In the genomic region with DNA sequence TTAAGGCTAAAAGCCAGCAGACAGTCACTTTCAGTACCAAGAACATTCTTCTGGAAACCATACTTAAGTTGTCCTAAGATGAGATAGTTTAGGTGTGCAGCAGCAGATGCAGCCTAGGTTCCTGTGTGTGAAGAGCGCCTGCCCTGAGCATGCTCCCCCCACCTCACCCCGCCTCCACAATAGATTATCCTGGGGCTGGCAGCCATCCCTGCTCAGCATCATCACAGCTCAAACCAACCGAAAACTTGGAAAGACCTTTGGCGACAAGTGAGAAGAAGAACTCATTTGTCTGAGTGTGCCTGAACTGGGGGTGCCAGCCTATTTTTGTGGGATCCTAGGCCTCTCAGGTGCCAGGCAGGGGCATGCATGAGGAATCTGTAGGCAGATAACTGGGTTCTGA, we compare ENCODE assay signal across 20 mouse cellular contexts. TPM values are rescaled to one million over a fixed set of nuclear protein-coding genes. Genes with fewer than 3 reads are reported as not detected.
"Had no signal": no experiment of that assay in that cellular context is flagged by ENCODE, and none has a peak within 500 bp of the region (broad histone marks: within the 10 kb centered on the region; RNA-seq: fewer than 3 reads in every experiment).

No protein-coding gene starts in this region.

- H3K9me3 ChIP-seq: limb, embryonic 10.5 days; midbrain, embryonic 13.5 days; neural tube, embryonic 12.5 days; stomach, embryonic 15.5 days had no signal

- H3K9ac ChIP-seq: liver, embryonic 14.5 days; lung, embryonic 14.5 days; midbrain, embryonic 13.5 days; neural tube, embryonic 12.5 days; stomach, embryonic 15.5 days had no signal

- ATAC-seq: midbrain, embryonic 13.5 days had no signal

- DNase-seq: kidney, adult 11 months; kidney, adult 9 months; kidney, postnatal 36 days; layer of hippocampus, adult 9-11 months; lung, embryonic 14.5 days; right cerebral cortex, postnatal 4 days; spleen, adult 18-20 months; thymus, adult 2 months; thymus, postnatal 25 days had no signal

- H3K27me3 ChIP-seq: midbrain, embryonic 13.5 days; stomach, embryonic 15.5 days had no signal

- H3K4me1 ChIP-seq: midbrain, embryonic 13.5 days; neural tube, embryonic 12.5 days; stomach, embryonic 15.5 days had no signal

- H3K4me3 ChIP-seq: limb, embryonic 10.5 days; midbrain, embryonic 13.5 days; neural tube, embryonic 12.5 days; stomach, embryonic 15.5 days had no signal

- H3K27ac ChIP-seq: kidney, postnatal 0 days; limb, embryonic 10.5 days; liver, embryonic 14.5 days; midbrain, embryonic 13.5 days; neural tube, embryonic 12.5 days; stomach, embryonic 15.5 days had no signal

- H3K4me2 ChIP-seq: lung, embryonic 14.5 days; midbrain, embryonic 13.5 days; neural tube, embryonic 12.5 days; stomach, embryonic 15.5 days had no signal

RNA-seq across cellular contexts. Expression of gene Fcnb, which starts 58.9 kb away (rescaled TPM):
- total RNA-seq: layer of hippocampus, adult 18-20 months; left cerebral cortex, adult 18-20 months; left cerebral cortex, postnatal 10 days; monocyte, adult 5-6 weeks had no signal
- polyA plus RNA-seq: kidney, postnatal 0 days; lung, embryonic 14.5 days; midbrain, embryonic 13.5 days; testis, adult 2 months had no signal
